Mouse (Mus musculus): Measurements from ENCODE around the gene Tssc4.

GRCm38 (mm10) chr7:143021356-143022164, 47.5 kb upstream of the Tssc4 start:
- TF ChIP-seq CTCF (IDR thresholded peaks at IDR 0.05; ENCODE audit: control insufficient read depth, insufficient read depth, insufficient read length) (no peak), MYOD1 (IDR thresholded peaks at IDR 0.05; ENCODE audit: control insufficient read depth, insufficient read length, low read depth) (no peak), MAX (IDR thresholded peaks at IDR 0.05) (no peak)

Data from C2C12 (cell line).